Mouse (Mus musculus) brain, embryonic 14.5 days (tissue): ENCODE measurements around the gene Clcn6.

Source experiments
- CTCF ChIP-seq: fragments of 200-500 bp; IDR thresholded peaks from 2 replicates; pipeline ENCODE4 v1.5.1; 2012; ENCODE audit warnings: inconsistent platforms, mild to moderate bottlenecking, moderate library complexity, borderline replicate concordance; ENCODE audit not compliant: insufficient read depth, insufficient read length; ENCODE audit errors: extremely low read depth
- POLR2A ChIP-seq: fragments of 200-500 bp; IDR thresholded peaks from 2 replicates; pipeline ENCODE4 v1.6.1; 2012; ENCODE audit warnings: mild to moderate bottlenecking, inconsistent platforms, borderline replicate concordance; ENCODE audit not compliant: poor library complexity, insufficient read depth, insufficient read length, severe bottlenecking; ENCODE audit errors: extremely low read depth

GRCm38 (mm10) chr4:148069602-148070218 is 31.1 kb upstream of the Clcn6 start:
- no peak for TF ChIP-seq CTCF
- TF ChIP-seq POLR2A = no peak
